Mouse (Mus musculus): ENCODE results near the gene Hyal4.
A peak's percentile ranks its signal among the peaks of the same experiment; 100 is the strongest.

The Hyal4 gene

GRCm38 (mm10) chr6:24748029-24748428, at the start of gene Hyal4:
Hyal4 (plus strand) TSS chr6:24748329.
- DNase-seq (ENCODE audit: low spot score) = no peak

DNA sequence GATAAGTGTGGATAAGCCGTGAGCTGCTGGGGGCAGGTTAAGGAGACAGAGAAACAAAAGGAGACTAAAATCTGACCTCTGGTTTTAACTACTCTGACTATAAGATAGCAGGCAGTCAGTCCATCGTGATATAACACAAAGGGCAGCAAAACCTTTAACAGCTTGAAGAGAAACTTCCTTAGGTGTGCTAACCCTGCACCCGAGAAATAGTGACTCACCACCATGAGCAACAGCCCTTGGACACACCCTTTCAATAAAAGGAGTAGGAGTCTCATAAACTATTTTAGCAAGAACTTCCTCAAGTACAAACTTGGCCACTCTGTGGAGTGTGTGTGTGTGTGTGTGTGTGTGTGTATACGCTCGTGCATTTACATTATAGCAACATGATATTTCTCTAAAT, 41.0 kb upstream of the Hyal4 start:
- DNase-seq (ENCODE audit: low spot score) = peak; percentile 19

- no peak for DNase-seq (ENCODE audit: low spot score)
Observed at GRCm38 (mm10) chr6:24707499-24707898, 40.6 kb upstream of the Hyal4 start.

- peak; percentile 44 for DNase-seq (ENCODE audit: low spot score)
Observed at GRCm38 (mm10) chr6:24721317-24722099, 26.6 kb upstream of the Hyal4 start.

- no peak for DNase-seq (ENCODE audit: low spot score)
Observed at GRCm38 (mm10) chr6:24728130-24728529, 20.0 kb upstream of the Hyal4 start.

GRCm38 (mm10) chr6:24732945-24733344, 15.2 kb upstream of the Hyal4 start, which contains the start of gene Hyal6:
Hyal6 (plus strand) TSS chr6:24733245.
- DNase-seq (ENCODE audit: low spot score) = no peak

DNA sequence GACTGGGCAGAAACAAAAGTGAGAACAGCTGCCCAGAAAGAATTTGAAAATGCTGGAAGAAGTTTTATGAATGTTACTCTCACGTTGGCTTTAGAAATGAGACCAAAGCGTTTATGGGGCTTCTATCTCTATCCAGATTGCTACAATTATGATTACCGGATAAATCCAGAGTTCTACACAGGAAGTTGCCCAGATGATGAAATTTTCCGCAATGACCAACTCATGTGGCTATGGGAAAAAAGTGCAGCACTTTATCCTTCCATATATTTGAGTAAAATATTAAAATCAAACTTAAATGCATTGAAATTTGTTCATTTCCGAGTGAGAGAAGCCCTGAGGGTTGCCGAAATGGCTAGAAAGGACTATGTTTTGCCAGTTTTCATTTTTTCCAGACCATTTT, 13.6 kb upstream of the Hyal4 start:
- no peak for DNase-seq (ENCODE audit: low spot score)

- no peak for DNase-seq (ENCODE audit: low spot score)
Observed at GRCm38 (mm10) chr6:24759281-24759680, 11.2 kb downstream of the Hyal4 start.

GRCm38 (mm10) chr6:24766261-24766660, 18.1 kb downstream of the Hyal4 start:
- DNase-seq (ENCODE audit: low spot score) = no peak

DNA sequence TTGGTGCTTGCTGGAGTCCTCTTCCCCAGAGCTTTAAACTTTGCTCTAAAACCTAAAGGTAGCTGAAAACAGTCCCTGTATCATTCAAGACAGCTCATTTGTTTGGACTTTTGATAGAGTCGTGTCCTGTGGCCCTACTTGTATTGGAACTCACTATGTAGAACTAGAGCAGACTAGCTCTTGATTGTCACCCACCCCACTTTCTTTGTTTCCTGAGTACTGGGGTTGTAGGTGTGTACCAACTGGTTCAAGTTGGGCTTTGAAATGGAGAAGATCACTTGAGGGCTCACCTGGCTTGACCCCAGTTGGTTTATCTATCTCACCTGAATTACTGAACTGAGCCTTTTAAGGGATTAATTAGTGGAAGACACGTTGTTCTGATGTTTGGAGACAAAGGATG, 31.1 kb downstream of the Hyal4 start:
- no peak for DNase-seq (ENCODE audit: low spot score)

DNA sequence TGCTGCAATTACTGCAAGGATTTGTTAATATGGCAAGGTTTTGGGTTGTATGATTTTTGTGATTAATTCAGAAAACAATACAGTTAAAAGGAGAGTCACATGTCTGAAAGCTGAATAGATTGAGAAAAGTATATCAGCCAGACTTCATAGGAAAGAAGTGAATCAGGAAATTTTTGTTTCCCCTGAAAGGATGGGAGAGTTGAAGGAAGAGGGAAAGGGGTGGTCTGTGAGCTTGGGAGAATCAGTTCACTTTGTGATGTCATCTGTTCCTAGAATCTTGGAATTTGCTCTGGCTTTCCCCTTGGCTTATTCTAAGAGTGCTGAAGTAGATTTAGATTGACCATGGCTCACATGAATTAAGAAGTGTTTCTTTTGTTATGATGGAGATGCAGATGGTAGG, 42.8 kb downstream of the Hyal4 start, which contains the start of gene Spam1:
TSS of gene Spam1 (plus strand) at position 301 of the 400 bp plus-strand sequence.
- DNase-seq (ENCODE audit: low spot score) = no peak

Measured in urinary bladder, postnatal 14 days (tissue).